In genomic region chr4:103214498-103214924, GRCm38 (mm10) we compare ENCODE assay signal across 7 mouse cellular contexts. TPM values are rescaled to one million over a fixed set of nuclear protein-coding genes. Genes with fewer than 3 reads are reported as not detected.
A peak's percentile ranks its signal among the peaks of the same experiment; 100 is the strongest.
DNase-seq lines count a peak whose midpoint lies in the region; ATAC-seq and TF ChIP-seq lines count a peak whose summit lies in the region.

No protein-coding gene starts in this region.

- peak; percentile 53; the same call in 1 of the 2 replicates for ATAC-seq in intestine, postnatal 0 days
- peak; percentile 51 for ATAC-seq in limb, embryonic 11.5 days (ENCODE audit: insufficient number of reproducible peaks, low FRiP score, low TSS enrichment, low read depth)
- peak; percentile 72 for ATAC-seq in midbrain, embryonic 12.5 days (ENCODE audit: low FRiP score, low read depth)

- peak; percentile 80 to 93 for DNase-seq in adrenal gland, adult (ENCODE audit: inconsistent age in 2 of 2, low spot score in 1 of 2)
- DNase-seq in embryo, embryonic 9.5 days (ENCODE audit: extremely low spot score) = peak; percentile 75
- peak; percentile 50 to 76 for DNase-seq in gastrocnemius, postnatal 4 days (ENCODE audit: low spot score in 2 of 2)
- DNase-seq in limb, embryonic 11.5 days (ENCODE audit: low spot score) = peak; percentile 79
- DNase-seq in skeletal muscle tissue, adult 2 months (ENCODE audit: low read depth, low spot score) = peak; percentile 41

- peak overlapping the region; percentile 93 for H3K4me2 ChIP-seq in intestine, postnatal 0 days (replicated peaks; ENCODE audit: low read depth)
- peak overlapping the region; percentile 85 for H3K4me2 ChIP-seq in limb, embryonic 11.5 days (ENCODE audit: low read depth, severe bottlenecking)
- H3K4me2 ChIP-seq in midbrain, embryonic 12.5 days (replicated peaks) = peak overlapping the region; percentile 68

- WGBS in intestine, postnatal 0 days = 0% methylated on average over 48 of the region's 48 CpGs
- under 1% methylated on average over 44 of the region's 48 CpGs for WGBS in limb, embryonic 11.5 days
- WGBS in midbrain, embryonic 12.5 days = under 1% methylated on average over 44 of the region's 48 CpGs

- no peak for TF ChIP-seq CTCF in intestine, postnatal 0 days (IDR thresholded peaks at IDR 0.05; ENCODE audit: low read depth)

- peak overlapping the region; percentile 97 for H3K9ac ChIP-seq in intestine, postnatal 0 days (ENCODE audit: low read depth, low read length)
- peak overlapping the region; percentile 97 for H3K9ac ChIP-seq in limb, embryonic 11.5 days (ENCODE audit: low read length)
- H3K9ac ChIP-seq in midbrain, embryonic 12.5 days (replicated peaks) = peak overlapping the region; percentile 95

- H3K4me1 ChIP-seq in intestine, postnatal 0 days (replicated peaks; ENCODE audit: control insufficient read depth, insufficient read depth, low read length) = no peaks in the 10 kb centered on the region
- H3K4me1 ChIP-seq in limb, embryonic 11.5 days (ENCODE audit: control insufficient read depth, insufficient read depth, low read length) = peaks cover 9% of the 10 kb centered on the region; the same call in 1 of the 2 replicates
- peaks cover 17% of the 10 kb centered on the region for H3K4me1 ChIP-seq in midbrain, embryonic 12.5 days

- H3K27ac ChIP-seq in intestine, postnatal 0 days (ENCODE audit: low read depth, low read length) = peak overlapping the region; percentile 96
- peak overlapping the region; percentile 98 for H3K27ac ChIP-seq in limb, embryonic 11.5 days (replicated peaks; ENCODE audit: low read depth, low read length)
- H3K27ac ChIP-seq in midbrain, embryonic 12.5 days (replicated peaks) = peak overlapping the region; percentile 99

- H3K4me3 ChIP-seq in intestine, postnatal 0 days (ENCODE audit: low read depth, low read length) = peak overlapping the region; percentile 98
- H3K4me3 ChIP-seq in limb, embryonic 11.5 days (ENCODE audit: low read depth, low read length) = peak overlapping the region; percentile 86
- peak overlapping the region; percentile 87 for H3K4me3 ChIP-seq in midbrain, embryonic 12.5 days

- peaks cover 7% of the 10 kb centered on the region for H3K36me3 ChIP-seq in intestine, postnatal 0 days (ENCODE audit: control insufficient read depth, insufficient read depth)
- H3K36me3 ChIP-seq in limb, embryonic 11.5 days (ENCODE audit: control insufficient read depth, insufficient read depth, low read length) = no peaks in the 10 kb centered on the region
- peaks cover 6% of the 10 kb centered on the region for H3K36me3 ChIP-seq in midbrain, embryonic 12.5 days

- no peaks in the 10 kb centered on the region for H3K9me3 ChIP-seq in intestine, postnatal 0 days (ENCODE audit: control insufficient read depth)
- H3K9me3 ChIP-seq in limb, embryonic 11.5 days (ENCODE audit: control insufficient read depth, low read length) = no peaks in the 10 kb centered on the region
- no peaks in the 10 kb centered on the region for H3K9me3 ChIP-seq in midbrain, embryonic 12.5 days

- H3K27me3 ChIP-seq in intestine, postnatal 0 days (replicated peaks; ENCODE audit: control insufficient read depth, insufficient read depth, low read length) = no peaks in the 10 kb centered on the region
- no peaks in the 10 kb centered on the region for H3K27me3 ChIP-seq in limb, embryonic 11.5 days (ENCODE audit: control insufficient read depth, insufficient read depth, low read length)
- H3K27me3 ChIP-seq in midbrain, embryonic 12.5 days = no peaks in the 10 kb centered on the region

RNA-seq across cellular contexts. Expression of gene Slc35d1, which starts 0.5 kb away (rescaled TPM):
- total RNA-seq in gastrocnemius, postnatal 4 days (2021) = 1 to 10 TPM; 7.8 to 8.9 TPM
- polyA plus RNA-seq in intestine, postnatal 0 days (2015; fragmentation: Nextera tagmentation; extraction: Ambion mirVana) = 10.5 and 11.5 TPM in 2 replicates
- 11.3 and 11.6 TPM in 2 replicates for polyA plus RNA-seq in limb, embryonic 11.5 days (2014; fragmentation: Nextera tagmentation; extraction: Ambion mirVana)
- polyA plus RNA-seq in midbrain, embryonic 12.5 days (2016; fragmentation: Nextera tagmentation; extraction: Ambion mirVana) = 7.0 and 7.8 TPM in 2 replicates

Comparison
In these comparisons a context has a peak if more than half of its experiments do, and no peak if none do; other contexts are left out.
1. Peak in every context shown above with its lines: DNase-seq, ATAC-seq, H3K4me3 ChIP-seq and H3K27ac ChIP-seq.